Mouse (Mus musculus): ENCODE measurements around the gene Accsl.

Accsl gene

GRCm38 (mm10) chr2:93874606-93875005, 5.6 kb upstream of the Accsl start:
- 85% methylated on average over 3 of the region's 3 CpGs for WGBS

GRCm38 (mm10) chr2:93874227-93874514, 5.2 kb upstream of the Accsl start:
- WGBS = 45% methylated on average over 2 of the region's 2 CpGs

GRCm38 (mm10) chr2:93873449-93874226, 4.7 kb upstream of the Accsl start:
- 36% methylated on average over 12 of the region's 12 CpGs for WGBS

GRCm38 (mm10) chr2:93872257-93872656, 3.3 kb upstream of the Accsl start:
- WGBS = 78% methylated on average over 7 of the region's 7 CpGs

- WGBS = 95% methylated on average over 4 of the region's 4 CpGs
Observed at GRCm38 (mm10) chr2:93871411-93871925, 2.5 kb upstream of the Accsl start.

- WGBS = 39% methylated on average over 4 of the region's 4 CpGs
Observed at GRCm38 (mm10) chr2:93870842-93871241, 1.9 kb upstream of the Accsl start.

GRCm38 (mm10) chr2:93868566-93868965, 391 bp downstream of the Accsl start:
- 93% methylated on average over 11 of the region's 11 CpGs for WGBS

GRCm38 (mm10) chr2:93863229-93863628, 5.7 kb downstream of the Accsl start:
- WGBS = 78% methylated on average over 4 of the region's 4 CpGs

- WGBS = 73% methylated on average over 12 of the region's 12 CpGs
Observed at GRCm38 (mm10) chr2:93858845-93859244, 10.1 kb downstream of the Accsl start.

GRCm38 (mm10) chr2:93851303-93851702, 17.7 kb downstream of the Accsl start:
- 97% methylated on average over 1 of the region's 1 CpGs for WGBS

GRCm38 (mm10) chr2:93850317-93850944, 18.5 kb downstream of the Accsl start:
- WGBS = 42% methylated on average over 13 of the region's 13 CpGs

GRCm38 (mm10) chr2:93849505-93850089, 19.4 kb downstream of the Accsl start, which contains the start of gene Accs:
Accs (minus strand) TSS chr2:93849943.
- WGBS = under 1% methylated on average over 28 of the region's 28 CpGs

GRCm38 (mm10) chr2:93841349-93841748, 27.6 kb downstream of the Accsl start:
- WGBS = 95% methylated on average over 3 of the region's 3 CpGs

GRCm38 (mm10) chr2:93840109-93840508, 28.8 kb downstream of the Accsl start:
- WGBS = 49% methylated on average over 6 of the region's 6 CpGs

- 96% methylated on average over 4 of the region's 4 CpGs for WGBS
Observed at GRCm38 (mm10) chr2:93838931-93839330, 30.0 kb downstream of the Accsl start.

- 76% methylated on average over 13 of the region's 13 CpGs for WGBS
Observed at GRCm38 (mm10) chr2:93836232-93836785, 32.6 kb downstream of the Accsl start.

GRCm38 (mm10) chr2:93835596-93835995, 33.4 kb downstream of the Accsl start:
- WGBS = 91% methylated on average over 11 of the region's 11 CpGs

- 9% methylated on average over 8 of the region's 8 CpGs for WGBS
Observed at GRCm38 (mm10) chr2:93823519-93823918, 45.4 kb downstream of the Accsl start.

- WGBS = 7% methylated on average over 66 of the region's 66 CpGs
Observed at GRCm38 (mm10) chr2:93822045-93822749, 46.8 kb downstream of the Accsl start, which contains the start of gene Ext2. Ext2 (minus strand) TSS chr2:93822568.

- WGBS = 98% methylated on average over 5 of the region's 5 CpGs
Observed at GRCm38 (mm10) chr2:93817791-93818190, 51.2 kb downstream of the Accsl start.

- 91% methylated on average over 22 of the region's 22 CpGs for WGBS
Observed at GRCm38 (mm10) chr2:93813343-93813742, 55.6 kb downstream of the Accsl start.

GRCm38 (mm10) chr2:93811812-93812211, 57.1 kb downstream of the Accsl start:
- WGBS = 36% methylated on average over 4 of the region's 4 CpGs
